In the genomic region with DNA sequence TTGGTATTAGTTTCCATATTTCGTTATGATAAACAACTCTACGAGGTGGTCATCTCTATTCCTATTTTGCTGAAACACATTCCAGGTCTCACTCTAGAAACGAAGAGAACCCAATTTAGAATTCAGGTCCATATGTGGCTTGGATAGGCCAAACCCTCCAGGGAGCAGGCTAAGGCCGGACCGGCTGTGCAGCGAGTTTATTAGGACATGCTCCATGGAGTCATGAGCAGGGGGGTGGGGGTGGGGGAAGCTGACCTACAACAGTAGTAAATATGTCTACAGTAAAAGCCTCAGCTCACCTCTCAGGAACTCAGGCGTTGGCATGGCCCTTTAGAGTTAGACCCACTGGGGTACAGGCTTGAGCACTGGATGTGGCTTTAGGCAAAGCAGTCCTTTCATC, we compare ENCODE assay signal across 39 mouse cellular contexts. TPM values are rescaled to one million over a fixed set of nuclear protein-coding genes. Genes with fewer than 3 reads are reported as not detected.
"Had no signal": no experiment of that assay in that cellular context is flagged by ENCODE, and none has a peak within 500 bp of the region (broad histone marks: within the 10 kb centered on the region; RNA-seq: fewer than 3 reads in every experiment).

No protein-coding gene starts in this region.

- H3K4me2 ChIP-seq: limb, embryonic 12.5 days; limb, embryonic 13.5 days; limb, embryonic 15.5 days; liver, embryonic 11.5 days; liver, embryonic 12.5 days; liver, embryonic 13.5 days; liver, embryonic 15.5 days; lung, embryonic 14.5 days; lung, embryonic 15.5 days; midbrain, embryonic 11.5 days; midbrain, embryonic 12.5 days; midbrain, embryonic 13.5 days; midbrain, embryonic 15.5 days; neural tube, embryonic 12.5 days had no signal

- H3K4me1 ChIP-seq: limb, embryonic 15.5 days; liver, embryonic 12.5 days; liver, embryonic 13.5 days; liver, embryonic 15.5 days; lung, embryonic 15.5 days; megakaryocyte, embryonic 14.5 days; midbrain, embryonic 10.5 days; midbrain, embryonic 12.5 days; midbrain, embryonic 13.5 days; midbrain, embryonic 15.5 days; neural tube, embryonic 12.5 days had no signal

- ATAC-seq: liver, embryonic 12.5 days; liver, postnatal 0 days; lung, postnatal 0 days; midbrain, embryonic 13.5 days; midbrain, embryonic 15.5 days; midbrain, embryonic 16.5 days had no signal

- H3K36me3 ChIP-seq: limb, embryonic 10.5 days; limb, embryonic 12.5 days; limb, embryonic 13.5 days; limb, embryonic 15.5 days; liver, embryonic 12.5 days; liver, embryonic 13.5 days; liver, embryonic 15.5 days; lung, embryonic 15.5 days; midbrain, embryonic 10.5 days; midbrain, embryonic 12.5 days; midbrain, embryonic 13.5 days; midbrain, embryonic 15.5 days; neural tube, embryonic 12.5 days had no signal

- H3K9ac ChIP-seq: limb, embryonic 12.5 days; limb, embryonic 13.5 days; limb, embryonic 15.5 days; liver, embryonic 12.5 days; liver, embryonic 13.5 days; liver, embryonic 14.5 days; liver, embryonic 15.5 days; liver, postnatal 0 days; lung, embryonic 14.5 days; lung, embryonic 15.5 days; midbrain, embryonic 12.5 days; midbrain, embryonic 13.5 days; midbrain, embryonic 15.5 days; neural tube, embryonic 12.5 days had no signal

- H3K27ac ChIP-seq: limb, embryonic 10.5 days; limb, embryonic 12.5 days; limb, embryonic 13.5 days; limb, embryonic 15.5 days; liver, embryonic 12.5 days; liver, embryonic 13.5 days; liver, embryonic 14.5 days; liver, embryonic 15.5 days; lung, embryonic 15.5 days; macrophage; midbrain, embryonic 10.5 days; midbrain, embryonic 12.5 days; midbrain, embryonic 13.5 days; midbrain, embryonic 15.5 days; neural tube, embryonic 12.5 days had no signal

- H3K9me3 ChIP-seq: limb, embryonic 10.5 days; limb, embryonic 12.5 days; limb, embryonic 13.5 days; limb, embryonic 15.5 days; liver, embryonic 12.5 days; liver, embryonic 13.5 days; liver, embryonic 15.5 days; lung, embryonic 15.5 days; megakaryocyte, embryonic 14.5 days; midbrain, embryonic 10.5 days; midbrain, embryonic 12.5 days; midbrain, embryonic 13.5 days; midbrain, embryonic 15.5 days; neural tube, embryonic 12.5 days had no signal

- H3K4me3 ChIP-seq: limb, embryonic 10.5 days; limb, embryonic 12.5 days; limb, embryonic 13.5 days; limb, embryonic 15.5 days; liver, embryonic 12.5 days; liver, embryonic 13.5 days; liver, embryonic 15.5 days; lung, embryonic 15.5 days; megakaryocyte, embryonic 14.5 days; midbrain, embryonic 10.5 days; midbrain, embryonic 12.5 days; midbrain, embryonic 13.5 days; midbrain, embryonic 15.5 days; myocyte; neural tube, embryonic 12.5 days had no signal

- DNase-seq: left cerebral cortex, postnatal 4 days; liver; liver, embryonic 13.5 days; liver, postnatal 0 days; lung, adult 18-20 months; lung, adult 2 months; lung, embryonic 14.5 days; lung, postnatal 10 days; lung, postnatal 14 days; lung, postnatal 36 days; lung, postnatal 4 days; midbrain, embryonic 14.5 days had no signal

- H3K27me3 ChIP-seq: limb, embryonic 15.5 days; liver, embryonic 13.5 days; liver, embryonic 15.5 days; lung, embryonic 15.5 days; midbrain, embryonic 12.5 days; midbrain, embryonic 13.5 days; neural tube, embryonic 12.5 days had no signal

RNA-seq across cellular contexts. Expression of a gene that starts 14.7 kb away (rescaled TPM):
- polyA plus RNA-seq: limb, embryonic 10.5 days; limb, embryonic 11.5 days; limb, embryonic 12.5 days; limb, embryonic 13.5 days; limb, embryonic 14.5 days; limb, embryonic 15.5 days; liver, adult 2 months; liver, embryonic 11.5 days; liver, embryonic 12.5 days; liver, embryonic 13.5 days; liver, embryonic 14.5 days; liver, embryonic 15.5 days; liver, embryonic 16.5 days; liver, postnatal 0 days; lung, adult 2 months; lung, embryonic 14.5 days; lung, embryonic 15.5 days; lung, embryonic 16.5 days; lung, postnatal 0 days; macrophage; midbrain, embryonic 10.5 days; midbrain, embryonic 11.5 days; midbrain, embryonic 12.5 days; midbrain, embryonic 13.5 days; midbrain, embryonic 14.5 days; midbrain, embryonic 15.5 days; midbrain, embryonic 16.5 days; midbrain, postnatal 0 days; myocyte; neural tube, embryonic 11.5 days; neural tube, embryonic 12.5 days had no signal

RNA-seq across cellular contexts. Expression of a gene that starts 49.2 kb away (rescaled TPM):
- polyA plus RNA-seq: macrophage; midbrain, embryonic 10.5 days; midbrain, embryonic 14.5 days; myocyte had no signal
